Mouse (Mus musculus): ENCODE measurements at regions not wholly inside any gene's neighbourhood (a gene's known extent, or its start where the extent isn't known, plus 50 kb on each side); places are given as distances from the start of the nearest gene placed in this dataset.

- TF ChIP-seq FLI1 (IDR thresholded peaks at IDR 0.05; ENCODE audit: low read length): no peak
- TF ChIP-seq GATA1 (IDR thresholded peaks at IDR 0.05; ENCODE audit: borderline replicate concordance, low read length): no peak
Observed at GRCm38 (mm10) chr3:125279610-125280009, 124.3 kb upstream of the Ndst4 start.

Measured in megakaryocyte, embryonic 14.5 days (primary cell).